Comparison of ENCODE assay signal across 11 mouse cellular contexts in the genomic region with DNA sequence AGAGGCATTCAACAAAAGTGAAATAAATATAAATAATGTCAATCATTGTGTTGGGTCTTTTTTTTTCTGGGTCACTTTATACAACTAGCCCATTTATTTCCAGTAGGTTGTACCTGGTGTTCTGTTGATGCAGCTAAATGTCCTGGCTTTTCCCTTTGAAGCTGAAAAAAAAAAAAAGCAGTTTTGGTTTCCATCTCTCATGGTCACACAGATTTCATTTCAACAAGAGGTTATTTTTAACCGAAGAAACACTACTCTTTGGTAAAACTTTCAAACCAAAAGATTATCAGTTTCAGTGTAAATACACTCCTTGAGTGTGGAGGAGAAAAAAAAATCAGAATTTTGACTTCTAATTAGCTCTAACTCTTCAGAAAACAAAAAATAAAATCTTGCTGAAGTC.
"Had no signal": no experiment of that assay in that cellular context is flagged by ENCODE, and none has a peak within 500 bp of the region (broad histone marks: within the 10 kb centered on the region; RNA-seq: fewer than 3 reads in every experiment).

No protein-coding gene starts in this region.

- H3K4me3 ChIP-seq: midbrain, embryonic 12.5 days; midbrain, embryonic 15.5 days; neural tube, embryonic 12.5 days; stomach, embryonic 15.5 days had no signal

- H3K9ac ChIP-seq: lung, embryonic 14.5 days; midbrain, embryonic 12.5 days; midbrain, embryonic 15.5 days; neural tube, embryonic 12.5 days; stomach, embryonic 15.5 days had no signal

- DNase-seq: lung, postnatal 10 days; lung, postnatal 4 days; right cerebral cortex, postnatal 14 days; thymus, postnatal 25 days had no signal

- H3K4me2 ChIP-seq: midbrain, embryonic 12.5 days; midbrain, embryonic 15.5 days; neural tube, embryonic 12.5 days; stomach, embryonic 15.5 days had no signal

- H3K9me3 ChIP-seq: megakaryocyte, embryonic 14.5 days; midbrain, embryonic 12.5 days; midbrain, embryonic 15.5 days; neural tube, embryonic 12.5 days; stomach, embryonic 15.5 days had no signal

- H3K27ac ChIP-seq: midbrain, embryonic 12.5 days; midbrain, embryonic 15.5 days; neural tube, embryonic 12.5 days; stomach, embryonic 15.5 days; stomach, postnatal 0 days had no signal

- H3K27me3 ChIP-seq: megakaryocyte, embryonic 14.5 days; midbrain, embryonic 15.5 days; neural tube, embryonic 12.5 days; stomach, embryonic 15.5 days had no signal

- ATAC-seq: midbrain, embryonic 15.5 days had no signal

- H3K36me3 ChIP-seq: midbrain, embryonic 12.5 days; midbrain, embryonic 15.5 days; neural tube, embryonic 12.5 days; stomach, embryonic 15.5 days had no signal
